Mouse (Mus musculus) adipocyte (in vitro differentiated cells): ENCODE results near the gene Gpr75.

Experiments
- DNase-seq: peaks from one replicate; pipeline ENCODE4 v3.0.0-alpha.2; 2016; ENCODE audit warnings: low spot score

The Gpr75 gene

DNA sequence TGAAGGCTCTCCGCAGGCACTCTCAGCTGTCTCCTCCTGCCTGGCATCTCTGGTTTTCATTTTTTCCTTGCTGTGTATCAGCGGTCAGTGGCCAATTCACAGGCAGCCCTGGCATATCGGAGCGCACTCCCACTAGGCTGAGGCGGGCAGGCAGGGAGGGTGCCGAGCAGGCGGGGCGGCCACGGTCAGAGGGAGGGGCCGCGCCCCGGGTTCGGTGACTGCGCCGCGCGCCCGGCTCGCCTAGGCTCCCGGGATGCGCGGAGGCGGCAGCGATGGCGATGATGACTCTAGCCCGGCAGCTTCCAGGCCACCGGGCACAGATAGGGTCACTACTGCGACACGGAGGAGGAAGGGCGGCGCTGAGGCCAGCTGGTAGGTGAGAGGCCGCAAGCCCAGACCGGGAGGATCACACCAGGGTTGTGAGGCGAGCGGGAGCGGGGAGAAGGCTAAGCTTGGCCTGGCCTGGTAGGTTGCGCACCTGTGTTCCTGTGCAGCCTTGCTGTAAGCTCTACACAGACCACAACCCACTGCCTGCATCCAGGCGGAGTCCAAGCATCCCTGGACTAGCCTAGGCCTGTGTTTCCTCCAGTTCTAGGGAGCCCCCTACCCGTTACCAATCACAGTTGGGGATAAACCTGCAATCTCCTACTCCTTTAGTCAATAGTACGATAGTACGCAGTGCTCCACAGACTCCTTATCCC, at the start of gene Gpr75, which contains the start of gene Asb3:
Gpr75 (plus strand) TSS at position 188 of the 701 bp plus-strand sequence.
Asb3 (plus strand) TSS at position 246 of the 701 bp plus-strand sequence.
- DNase-seq = no peak

DNA sequence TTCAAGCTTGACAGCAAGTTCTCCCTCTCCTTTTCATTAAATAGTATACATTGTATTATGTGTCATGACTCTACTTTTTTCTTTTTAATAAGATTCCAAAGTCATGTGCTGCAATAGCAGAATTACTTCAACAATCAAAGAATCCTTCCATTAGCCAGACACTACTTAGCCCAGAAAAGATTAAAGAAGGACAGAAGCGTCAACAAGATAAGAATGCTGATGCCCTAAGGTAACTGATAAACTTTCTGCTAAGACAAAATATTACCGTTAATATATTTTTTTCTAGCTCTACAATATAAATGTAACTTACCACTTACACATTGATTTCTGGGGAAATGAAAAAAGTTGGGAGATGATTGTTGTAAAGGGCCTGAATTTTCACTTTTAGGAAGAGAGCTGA, 46.4 kb upstream of the Gpr75 start:
- DNase-seq = no peak

DNA sequence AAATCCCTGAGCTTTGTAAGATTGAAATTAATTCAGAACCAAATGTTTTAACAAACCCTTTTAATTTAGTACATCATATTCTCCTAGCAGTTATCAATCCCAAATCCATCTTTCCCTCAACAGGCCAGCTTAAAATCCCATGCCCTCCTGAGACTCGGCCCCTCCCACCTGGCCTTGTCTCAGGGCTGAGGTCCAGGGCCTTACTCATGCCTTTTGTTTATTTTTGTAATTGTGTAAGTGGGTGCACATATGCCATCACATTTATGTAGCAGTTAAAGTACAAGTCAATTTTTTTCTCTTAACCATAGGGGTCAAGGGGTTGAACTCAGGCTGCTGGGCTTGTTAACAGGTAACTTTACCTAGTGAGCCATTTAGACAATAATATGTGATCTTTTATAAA, 40.8 kb upstream of the Gpr75 start:
- DNase-seq = peak; percentile 48

DNA sequence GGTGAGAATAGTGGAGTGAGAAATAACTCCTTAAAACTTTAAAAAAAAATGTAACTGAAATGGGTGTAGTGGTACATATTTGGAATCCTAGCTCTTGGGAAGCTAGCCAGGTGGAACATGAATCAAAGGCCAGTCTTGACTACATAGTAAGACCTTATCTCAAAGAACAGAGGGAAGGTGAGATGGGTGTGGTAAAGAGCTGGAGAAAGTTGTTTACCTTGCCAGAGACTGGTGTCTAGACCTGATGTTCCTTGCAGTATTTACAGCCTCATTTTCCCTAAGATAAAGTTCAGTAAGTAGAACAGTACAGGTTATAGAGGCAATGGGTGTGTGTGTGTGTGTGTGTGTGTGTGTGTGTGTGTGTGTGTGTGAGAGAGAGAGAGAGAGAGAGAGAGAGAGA, 12.7 kb upstream of the Gpr75 start:
- no peak for DNase-seq

DNA sequence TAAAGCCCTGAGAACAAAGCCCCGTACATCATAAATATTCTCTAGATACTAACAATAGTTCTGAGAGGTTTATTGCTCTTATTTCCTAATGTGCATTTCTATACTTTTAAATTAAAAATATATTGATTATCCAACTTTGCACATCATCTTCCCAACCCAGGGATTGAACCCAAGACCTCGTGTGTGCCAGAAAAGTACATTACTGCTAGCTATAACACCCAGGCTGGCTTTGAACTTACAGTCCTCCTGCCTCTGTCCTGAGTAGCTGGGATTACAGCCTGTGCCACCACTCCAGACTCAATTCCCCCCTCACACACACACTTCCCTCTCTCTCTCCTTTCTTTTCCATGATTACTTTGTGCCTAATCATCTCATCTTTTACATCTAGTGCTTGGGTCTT, 3.0 kb downstream of the Gpr75 start:
- DNase-seq = no peak

DNA sequence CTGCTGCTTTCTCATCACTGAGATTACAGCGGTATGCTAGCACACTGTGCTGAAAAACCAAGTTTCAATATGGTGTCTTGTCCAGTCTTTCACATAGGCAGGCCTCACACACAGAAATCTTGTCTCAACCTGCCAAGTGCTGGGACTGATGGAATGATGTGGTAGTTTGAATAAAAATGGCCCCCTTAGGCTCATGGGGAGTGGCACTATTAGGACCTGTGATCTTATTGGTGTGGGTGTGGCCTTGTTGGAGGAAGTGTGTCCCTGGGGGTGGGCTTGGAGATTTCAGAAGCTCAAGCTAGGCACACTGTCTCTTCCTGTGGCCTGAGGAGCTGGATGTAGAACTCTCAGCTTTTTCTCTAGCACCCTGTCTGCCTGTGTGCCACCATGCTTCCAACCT, 11.0 kb downstream of the Gpr75 start:
- DNase-seq = no peak

DNA sequence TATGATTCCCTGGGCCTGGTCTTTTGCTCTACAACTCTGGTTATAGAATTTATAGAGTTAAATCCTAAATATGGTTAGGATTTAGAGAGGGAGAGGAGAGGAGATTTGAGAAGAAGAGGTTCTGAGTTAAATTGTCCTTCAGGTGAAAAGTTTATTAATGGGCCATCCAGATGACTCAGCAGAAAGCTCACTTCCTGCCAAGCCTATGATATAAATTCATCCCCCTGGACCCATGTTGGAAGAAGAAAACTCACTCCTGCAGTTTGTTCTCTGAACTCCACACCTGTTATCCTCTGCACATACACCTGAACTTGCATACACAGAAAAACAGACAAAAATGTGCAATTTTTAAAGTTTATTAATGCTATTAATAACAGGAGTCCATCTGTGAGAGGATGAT, 14.2 kb downstream of the Gpr75 start:
- DNase-seq = no peak

DNA sequence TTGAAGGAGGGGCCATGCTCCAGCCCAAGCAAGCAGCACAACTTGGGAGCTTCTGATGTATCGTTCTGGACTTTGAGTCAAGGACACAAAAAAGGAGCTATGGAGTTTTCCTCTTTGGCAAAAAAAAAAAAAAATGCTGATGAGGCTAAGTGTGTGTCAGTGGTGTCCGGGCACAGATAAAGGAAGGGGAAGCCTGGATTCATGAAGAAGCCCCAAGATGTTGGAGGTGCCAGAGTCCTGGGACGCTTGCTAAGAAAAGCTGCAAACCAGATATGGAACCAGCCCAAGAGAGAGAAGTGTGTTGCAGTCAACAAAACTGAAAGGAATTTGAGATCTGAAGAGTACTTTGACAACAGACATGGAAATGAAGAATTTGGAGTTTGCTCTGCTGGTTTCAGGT, 27.2 kb downstream of the Gpr75 start:
- no peak for DNase-seq

DNA sequence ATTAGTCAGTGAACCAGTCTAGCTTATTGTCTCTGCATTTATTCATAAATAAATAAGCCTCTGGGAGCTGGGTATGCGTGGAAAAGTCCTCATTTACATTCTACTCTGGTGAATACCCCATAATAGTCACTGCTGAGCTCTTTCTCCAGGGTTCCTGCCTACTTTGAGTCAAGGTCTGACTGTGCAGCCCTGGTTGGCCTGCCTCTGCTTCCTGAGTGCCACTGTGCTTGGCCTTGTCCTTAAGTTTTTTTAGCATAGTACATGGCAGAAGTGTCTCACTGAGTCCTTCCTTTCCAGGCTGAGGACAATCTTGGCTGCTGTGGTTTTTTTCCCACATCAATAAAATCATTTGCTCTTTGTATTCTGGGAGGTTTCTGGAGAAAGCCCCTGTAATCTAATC, 35.5 kb downstream of the Gpr75 start:
- DNase-seq = no peak

DNA sequence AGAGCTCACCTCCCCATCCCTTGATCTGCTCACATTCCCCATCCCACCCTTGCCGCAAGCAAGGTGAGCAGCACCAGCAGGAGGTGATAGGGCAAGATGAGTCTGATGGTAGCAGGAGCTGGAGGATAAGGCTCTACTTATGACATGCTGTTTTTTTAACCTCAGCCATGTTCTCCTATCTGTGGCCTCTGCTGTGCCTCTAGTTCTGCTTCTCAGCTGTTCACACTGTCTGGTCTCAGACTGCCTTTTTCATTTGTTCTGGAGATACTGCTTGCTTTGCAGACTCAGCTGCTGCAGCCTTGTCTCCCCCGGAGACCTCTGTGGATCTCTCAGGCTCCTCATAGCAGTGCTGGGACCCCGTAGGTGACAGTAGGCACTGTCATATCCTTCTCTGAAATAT, 38.1 kb downstream of the Gpr75 start:
- DNase-seq = no peak

DNA sequence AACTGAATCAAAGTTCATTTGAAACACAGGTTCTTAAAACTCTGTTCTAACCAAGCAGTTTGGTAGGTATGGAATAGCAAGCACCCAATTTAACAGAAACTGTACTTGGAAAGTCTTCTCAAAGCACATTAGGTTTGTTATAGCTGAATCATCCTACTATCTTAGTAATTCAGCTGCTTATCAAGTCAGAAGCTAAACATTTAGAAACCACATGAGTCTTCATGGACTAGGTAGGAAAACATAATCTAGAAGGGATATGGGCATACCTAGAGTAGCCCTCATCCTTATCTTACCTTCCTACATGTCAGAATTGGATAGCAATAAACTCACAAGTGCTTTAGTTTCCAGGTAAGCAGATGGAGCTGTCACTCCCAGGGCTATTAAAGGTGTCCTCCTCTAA, 42.9 kb downstream of the Gpr75 start:
- no peak for DNase-seq

DNA sequence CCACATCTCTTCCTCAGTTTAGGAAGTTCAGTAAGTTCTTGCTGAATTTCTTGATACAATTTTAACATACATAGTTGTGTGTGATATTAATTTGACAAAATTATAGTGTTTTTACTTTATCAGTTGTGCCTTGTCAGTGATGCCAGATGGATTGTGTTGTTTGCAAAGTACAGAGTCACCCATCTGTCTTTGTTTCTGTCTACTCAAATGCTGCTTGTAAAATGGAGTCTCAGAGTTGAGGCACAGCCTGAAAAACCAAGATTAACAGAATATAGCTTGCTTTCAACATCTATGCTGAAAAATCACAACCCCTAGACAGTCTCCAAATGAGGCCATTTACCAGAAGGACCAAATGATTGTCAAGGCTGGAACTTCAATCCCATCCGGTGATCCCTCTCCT, 43.3 kb downstream of the Gpr75 start:
- no peak for DNase-seq
